Mouse (Mus musculus): Measurements from ENCODE around the gene Pdf.

- TF ChIP-seq ZNF384 (IDR thresholded peaks at IDR 0.05; ENCODE audit: low read depth, low read length): no peak
- TF ChIP-seq MAX (IDR thresholded peaks at IDR 0.05; ENCODE audit: low read length): no peak
- TF ChIP-seq MAZ (IDR thresholded peaks at IDR 0.05; ENCODE audit: low read depth, low read length): no peak
- TF ChIP-seq CTCF (IDR thresholded peaks at IDR 0.05 in 2 of 3, conservative IDR thresholded peaks at IDR 0.05 in 1 of 3; ENCODE audit: control insufficient read depth in 1 of 3, insufficient read depth in 1 of 3, low read depth in 2 of 3, low read length in 3 of 3, poor library complexity in 1 of 3, severe bottlenecking in 1 of 3): no peak
- TF ChIP-seq POLR2A (IDR thresholded peaks at IDR 0.05; ENCODE audit: control insufficient read depth in 1 of 2, insufficient read depth in 1 of 2, low read depth in 1 of 2, low read length in 2 of 2, poor library complexity in 1 of 2): no peak
- no peak for TF ChIP-seq KAT2A (conservative IDR thresholded peaks at IDR 0.05; ENCODE audit: low read depth, low read length)
- no peak for TF ChIP-seq TCF12 (IDR thresholded peaks at IDR 0.05; ENCODE audit: low read depth, low read length)
- TF ChIP-seq SIN3A (IDR thresholded peaks at IDR 0.05; ENCODE audit: low read length): no peak
- TF ChIP-seq JUND (IDR thresholded peaks at IDR 0.05; ENCODE audit: low read depth, low read length): no peak
- TF ChIP-seq GABPA (IDR thresholded peaks at IDR 0.05; ENCODE audit: low read depth, low read length): no peak
- TF ChIP-seq MEF2A (IDR thresholded peaks at IDR 0.05; ENCODE audit: extremely low read depth, insufficient replicate concordance, low read depth, low read length, poor library complexity, severe bottlenecking): no peak
- TF ChIP-seq EP300 (IDR thresholded peaks at IDR 0.05; ENCODE audit: low read depth in 1 of 2, low read length in 2 of 2): no peak
- TF ChIP-seq CHD1 (IDR thresholded peaks at IDR 0.05; ENCODE audit: low read depth, low read length): no peak
These were observed 27.9 kb upstream of the Pdf start for GRCm38 (mm10) chr8:107076239-107076888.

All from MEL (cell line).